Mouse (Mus musculus) E14TG2a.4 (cell line): ENCODE results near the gene Fam163a.

Source experiments
- CTCF ChIP-seq: conservative IDR thresholded peaks from 2 replicates; pipeline ENCODE4 v1.5.1; 2014; ENCODE audit warnings: low read length
- NANOG ChIP-seq: IDR thresholded peaks from 2 replicates; pipeline ENCODE4 v1.6.1; 2014; ENCODE audit warnings: borderline replicate concordance, low read length, mixed read lengths
- POU5F1 ChIP-seq: IDR thresholded peaks from 2 replicates; pipeline ENCODE4 v1.6.1; 2014; ENCODE audit warnings: low read length, borderline replicate concordance

DNA sequence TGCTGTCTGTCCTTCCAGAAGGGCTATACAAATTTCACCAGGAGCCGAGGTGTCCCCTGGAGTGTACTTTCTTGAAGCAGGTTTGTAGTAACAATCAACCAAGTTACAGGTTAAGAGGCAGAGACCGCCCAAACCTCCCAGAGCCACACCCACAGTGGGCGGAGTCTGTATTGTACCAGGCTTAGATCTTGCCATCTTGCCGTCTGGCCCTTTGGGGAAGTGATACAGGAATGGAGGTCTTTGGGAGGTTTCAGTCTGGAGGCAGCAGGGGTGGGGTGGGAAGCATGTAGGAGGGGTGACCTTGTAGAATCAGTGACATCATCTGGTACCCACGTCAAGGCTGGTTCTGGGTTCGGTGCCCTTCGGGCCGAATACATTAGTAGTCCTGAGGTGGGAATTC lies 115.3 kb downstream of the Fam163a start:
- no peak for TF ChIP-seq CTCF
- no peak for TF ChIP-seq POU5F1
- TF ChIP-seq NANOG, result no peak
